Mouse (Mus musculus) heart, postnatal 0 days (tissue): Measurements from ENCODE around the gene Ctdsp2. TPM values are rescaled to one million over a fixed set of nuclear protein-coding genes. Genes with fewer than 3 reads are reported as not detected.

ENCODE experiments used
- ATAC-seq: fragments of 200-750 bp; cut with Nextera tagmentation; 2 replicates; pipeline ENCODE4 v1.8.0; 2017; ENCODE audit warnings: low read depth, moderate number of reproducible peaks, moderate library complexity; ENCODE audit not compliant: insufficient read depth
- DNase-seq: peaks from one replicate; pipeline ENCODE4 v3.0.0-alpha.2; 2016; ENCODE audit warnings: low spot score
- H3K27ac ChIP-seq: fragments of 300-500 bp; sonication (generic); 2 replicates; pipeline ENCODE4 v1.5.1; 2014; ENCODE audit warnings: low read depth, mild to moderate bottlenecking
- H3K27me3 ChIP-seq: fragments of 300-500 bp; sonication (generic); 2 replicates; pipeline ENCODE4 v1.6.1; 2014; ENCODE audit warnings: low read length, mixed read lengths; ENCODE audit not compliant: control insufficient read depth, insufficient read depth
- H3K36me3 ChIP-seq: fragments of 300-500 bp; sonication (generic); replicated peaks from 2 replicates; pipeline ENCODE4 v1.6.1; 2014; ENCODE audit warnings: low read length, mixed read lengths; ENCODE audit not compliant: control insufficient read depth, insufficient read depth
- H3K4me1 ChIP-seq: fragments of 300-500 bp; sonication (generic); 2 replicates; pipeline ENCODE4 v1.6.1; 2014; ENCODE audit warnings: antibody characterized with exemption; ENCODE audit not compliant: control insufficient read depth, insufficient read depth
- H3K4me2 ChIP-seq: fragments of 300-500 bp; sonication (generic); 2 replicates; pipeline ENCODE4 v1.6.1; 2014; ENCODE audit warnings: low read depth, mild to moderate bottlenecking, low read length, moderate library complexity
- H3K4me3 ChIP-seq: fragments of 300-500 bp; sonication (generic); 2 replicates; pipeline ENCODE4 v1.5.1; 2014; ENCODE audit warnings: low read depth, low read length
- H3K9ac ChIP-seq: fragments of 300-500 bp; sonication (generic); replicated peaks from 2 replicates; pipeline ENCODE4 v1.6.1; 2014; ENCODE audit warnings: low read depth, low read length, mixed read lengths
- H3K9me3 ChIP-seq: fragments of 300-500 bp; sonication (generic); replicated peaks from 2 replicates; pipeline ENCODE4 v1.6.1; 2016; ENCODE audit warnings: low read length; ENCODE audit not compliant: control insufficient read depth
- CTCF ChIP-seq: IDR thresholded peaks from 2 replicates; pipeline ENCODE4 v1.5.1; 2016; ENCODE audit warnings: antibody characterized with exemption, control low read depth, low read depth
- EP300 ChIP-seq: IDR thresholded peaks from 2 replicates; pipeline ENCODE4 v1.6.1; 2016; ENCODE audit warnings: antibody characterized with exemption, low read depth
- WGBS: fragments of 180-500 bp; shearing (Covaris S2); extraction: QIAGEN DNeasy Blood & Tissue Kit; methylation state at CpG from one replicate; pipeline ENCODE4 v1.1.7; 2014; 5-methylcytosine and 5-hydroxymethylcytosine counted together
- polyA plus RNA-seq: library from polyadenylated mRNA; unstranded; fragments of >200 nt; fragmentation: Nextera tagmentation; extraction: Ambion mirVana; gene quantifications from 2 replicates; pipeline ENCODE4 v1.2.1, GENCODE M21; 2015
- total RNA-seq: library from RNA; depleted of rRNA; stranded (reverse); fragments of >200 nt; gene quantifications from 2 replicates; pipeline ENCODE4 v1.2.3, GENCODE M21; 2014; ENCODE audit warnings: low replicate concordance

The Ctdsp2 gene
- total and polyA plus RNA-seq, 2 experiments from 2014 or later: 26.4 to 137 TPM

DNA sequence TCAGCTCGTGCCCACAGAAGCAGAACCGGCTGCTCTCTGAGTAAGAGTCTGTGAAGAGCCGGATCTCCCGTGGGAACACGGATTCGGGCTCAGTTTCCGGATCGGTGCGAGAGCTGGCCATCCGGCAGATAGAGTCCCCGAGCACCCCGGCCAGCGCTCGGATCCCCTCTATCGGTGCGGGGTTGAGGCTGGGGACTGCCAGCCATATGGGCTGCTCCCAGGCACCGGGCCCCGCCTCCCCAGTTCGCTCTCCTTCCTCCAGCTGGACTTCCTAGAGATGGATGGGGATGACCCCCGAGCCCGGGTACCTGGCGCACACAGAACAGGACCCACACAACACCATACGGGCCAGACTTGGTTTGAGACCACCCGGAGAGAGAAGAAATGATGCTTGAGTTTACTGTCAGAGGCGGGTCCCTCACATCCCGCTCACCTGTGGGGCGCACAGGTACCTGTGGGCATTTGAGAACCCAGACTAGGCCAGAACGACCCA, 62.8 kb downstream of the Ctdsp2 start, which contains the start of the genes Mettl1 and Eef1akmt3:
Gene Mettl1, plus strand, starts transcription at position 141 of the 493 bp plus-strand sequence.
Gene Eef1akmt3, minus strand, starts transcription at position 240 of the 493 bp plus-strand sequence.
- no peak for TF ChIP-seq EP300
- TF ChIP-seq CTCF: no peak
- Histone ChIP-seq H3K4me2 (peak within 1 kb of the TSS; percentile 96), H3K27me3 (peaks cover 10% of the 10 kb centered on the region; the same call in 1 of the 2 replicates), H3K4me3 (peak within 1 kb of the TSS; percentile 79), H3K9me3 (no peaks in the 10 kb centered on the region), H3K27ac (0 out of 2 replicates have a peak within 1 kb of the TSS, but pooled peaks have one; percentile 49), H3K4me1 (peaks cover 11% of the 10 kb centered on the region; the same call in 1 of the 2 replicates), H3K9ac (peak within 1 kb of the TSS; percentile 49), H3K36me3 (peaks cover 7% of the 10 kb centered on the region; the same call in 1 of the 2 replicates)
- DNase-seq (no peak), ATAC-seq (peak; percentile 39; the same call in 1 of the 2 replicates)
- WGBS: under 1% methylated on average over 28 of the region's 28 CpGs

- Histone ChIP-seq H3K9ac (peak overlapping the region; percentile 49), H3K9me3 (no peaks in the 10 kb centered on the region), H3K27ac (0 out of 2 replicates have a peak overlapping the region, but pooled peaks have one; percentile 49), H3K36me3 (peaks cover 7% of the 10 kb centered on the region; the same call in 1 of the 2 replicates), H3K27me3 (peaks cover 10% of the 10 kb centered on the region; the same call in 1 of the 2 replicates), H3K4me1 (peaks cover 11% of the 10 kb centered on the region; the same call in 1 of the 2 replicates), H3K4me2 (peak overlapping the region; percentile 96), H3K4me3 (peak overlapping the region; percentile 79)
- no peak for TF ChIP-seq EP300
- ATAC-seq (peak; percentile 89), DNase-seq (peak; percentile 76)
- WGBS: under 1% methylated on average over 44 of the region's 44 CpGs
These were observed 63.3 kb downstream of the Ctdsp2 start for GRCm38 (mm10) chr10:127041774-127042338.

DNA sequence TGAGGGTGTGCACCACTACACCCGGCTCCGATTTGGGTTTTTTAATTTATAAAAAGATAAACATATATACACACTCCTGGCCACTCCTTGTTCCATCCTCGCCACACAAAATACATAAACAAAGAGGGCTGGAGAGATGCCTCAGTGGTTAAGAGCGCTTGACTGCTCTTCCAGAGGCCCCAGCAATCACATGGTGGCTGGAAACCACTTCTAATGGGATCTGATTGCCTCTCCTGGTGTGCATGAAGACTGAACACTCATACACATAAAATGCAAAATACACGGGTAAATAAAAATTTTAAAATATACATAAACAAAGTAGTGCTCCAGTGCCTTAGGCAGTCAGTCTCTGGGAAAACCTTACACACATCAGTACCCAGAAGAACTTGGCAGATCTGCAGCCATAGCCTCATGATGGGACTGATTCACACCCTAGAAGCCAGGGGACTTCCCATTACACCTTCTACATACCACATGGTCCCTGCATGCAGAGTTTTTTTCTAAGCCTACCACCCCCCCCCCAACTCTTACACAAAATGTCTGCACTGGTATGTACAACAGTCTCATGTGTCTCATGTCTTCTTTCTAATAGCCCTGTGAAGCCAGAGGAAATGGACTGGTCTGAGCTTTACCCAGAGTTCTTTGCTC, 64.1 kb downstream of the Ctdsp2 start:
- Histone ChIP-seq H3K27ac (0 out of 2 replicates have a peak overlapping the region, but pooled peaks have one; percentile 49), H3K4me1 (peaks cover 11% of the 10 kb centered on the region; the same call in 1 of the 2 replicates), H3K9me3 (no peaks in the 10 kb centered on the region), H3K9ac (peak overlapping the region; percentile 49; the same call in 1 of the 2 replicates), H3K4me3 (peak overlapping the region; percentile 79), H3K4me2 (peak overlapping the region; percentile 96), H3K27me3 (peaks cover 10% of the 10 kb centered on the region), H3K36me3 (peaks cover 7% of the 10 kb centered on the region; the same call in 1 of the 2 replicates)
- DNase-seq (no peak), ATAC-seq (no peak)
- TF ChIP-seq EP300: no peak
- TF ChIP-seq CTCF: no peak
- 17% methylated on average over 5 of the region's 5 CpGs for WGBS

- H3K36me3 ChIP-seq: peaks cover 7% of the 10 kb centered on the region; the same call in 1 of the 2 replicates
- no peak overlapping the region for H3K9ac ChIP-seq
- ATAC-seq (no peak), DNase-seq (no peak)
- WGBS: 89% methylated on average over 6 of the region's 6 CpGs
- no peaks in the 10 kb centered on the region for H3K9me3 ChIP-seq
- TF ChIP-seq CTCF: no peak
- TF ChIP-seq EP300: no peak
- H3K4me2 ChIP-seq: no peak overlapping the region
- H3K4me3 ChIP-seq: no peak overlapping the region
- H3K4me1 ChIP-seq: peaks cover 11% of the 10 kb centered on the region; the same call in 1 of the 2 replicates
- no peak overlapping the region for H3K27ac ChIP-seq
- H3K27me3 ChIP-seq: peaks cover 16% of the 10 kb centered on the region
These were observed 64.7 kb downstream of the Ctdsp2 start for GRCm38 (mm10) chr10:127043187-127043586.

GRCm38 (mm10) chr10:127047954-127048353, 69.4 kb downstream of the Ctdsp2 start, which contains the start of gene Cyp27b1:
Gene Cyp27b1, plus strand, starts transcription at chr10:127048250.
- Histone ChIP-seq H3K9ac (no peak within 1 kb of the TSS), H3K4me1 (no peaks in the 10 kb centered on the region), H3K36me3 (peaks cover 7% of the 10 kb centered on the region; the same call in 1 of the 2 replicates), H3K4me2 (peak within 1 kb of the TSS; percentile 33), H3K4me3 (peak within 1 kb of the TSS; percentile 25), H3K27ac (no peak within 1 kb of the TSS), H3K27me3 (peaks cover 46% of the 10 kb centered on the region), H3K9me3 (no peaks in the 10 kb centered on the region)
- ATAC-seq: no peak
- TF ChIP-seq CTCF (no peak), EP300 (no peak)
- no peak for DNase-seq
- 22% methylated on average over 5 of the region's 5 CpGs for WGBS
